Mouse (Mus musculus) adrenal gland, postnatal 4 days (tissue): ENCODE measurements at regions not wholly inside any gene's neighbourhood (a gene's known extent, or its start where the extent isn't known, plus 50 kb on each side); places are given as distances from the start of the nearest gene placed in this dataset.
A peak's percentile ranks its signal among the peaks of the same experiment; 100 is the strongest.
"Not testable (repeated sequence)": the region's sequence is repeated elsewhere in the genome, so short reads cannot be mapped to it uniquely, and the experiment has no call there.

Experiments
- DNase-seq, 2 experiments: peaks; one replicate each; pipeline ENCODE4 v3.0.0; 2021 to 2022; ENCODE audit warnings: low spot score in 2 of 2, mixed read lengths in 2 of 2

- DNase-seq: no peak
These were observed 137.7 kb upstream of the Zfp960 start for GRCm38 (mm10) chr17:16926200-16926599.

GRCm38 (mm10) chr17:16951092-16952016, 112.6 kb upstream of the Zfp960 start:
- DNase-seq: peak; percentile 30 to 71

- DNase-seq: not testable (repeated sequence)
These were observed 111.8 kb upstream of the Zfp960 start for GRCm38 (mm10) chr17:16952146-16952545.

- DNase-seq: not testable (repeated sequence)
These were observed 66.7 kb upstream of the Zfp960 start for GRCm38 (mm10) chr17:16997241-16997640.

- DNase-seq: peak; percentile 38 to 71
These were observed 59.2 kb upstream of the Zfp960 start for GRCm38 (mm10) chr17:17004632-17005265.

- not testable (repeated sequence) for DNase-seq
These were observed 58.6 kb upstream of the Zfp960 start for GRCm38 (mm10) chr17:17005267-17005666.
